Mouse (Mus musculus) liver, embryonic 16.5 days (tissue): ENCODE measurements around the gene Thnsl2. TPM values are rescaled to one million over a fixed set of nuclear protein-coding genes. Genes with fewer than 3 reads are reported as not detected.

Experiments used
- ATAC-seq: fragments of 200-750 bp; cut with Nextera tagmentation; 2 replicates; pipeline ENCODE4 v1.8.0; 2017; ENCODE audit warnings: low read depth, mild to moderate bottlenecking, moderate number of reproducible peaks, moderate library complexity
- H3K27ac ChIP-seq: fragments of 300-500 bp; sonication (generic); 2 replicates; pipeline ENCODE4 v1.5.1; 2014; ENCODE audit warnings: mild to moderate bottlenecking, low read length
- H3K27me3 ChIP-seq: fragments of 300-500 bp; sonication (generic); 2 replicates; pipeline ENCODE4 v1.6.1; 2014; ENCODE audit warnings: low read depth, low read length, mixed read lengths; ENCODE audit not compliant: control insufficient read depth, insufficient read depth
- H3K36me3 ChIP-seq: fragments of 300-500 bp; sonication (generic); 2 replicates; pipeline ENCODE4 v1.6.1; 2014; ENCODE audit warnings: mild to moderate bottlenecking; ENCODE audit not compliant: control insufficient read depth, insufficient read depth
- H3K4me1 ChIP-seq: fragments of 300-500 bp; sonication (generic); 2 replicates; pipeline ENCODE4 v1.6.1; 2014; ENCODE audit warnings: low read depth, low read length, mixed read lengths; ENCODE audit not compliant: control insufficient read depth
- H3K4me2 ChIP-seq: fragments of 300-500 bp; sonication (generic); 2 replicates; pipeline ENCODE4 v1.6.1; 2014; ENCODE audit warnings: low read depth, low read length, mixed read lengths
- H3K4me3 ChIP-seq: fragments of 300-500 bp; sonication (generic); 2 replicates; pipeline ENCODE4 v1.5.1; 2014; ENCODE audit warnings: low read depth, mild to moderate bottlenecking, low read length
- H3K9ac ChIP-seq: fragments of 300-500 bp; sonication (generic); 2 replicates; pipeline ENCODE4 v1.6.1; 2014; ENCODE audit warnings: low read depth, low read length
- H3K9me3 ChIP-seq: fragments of 300-500 bp; sonication (generic); replicated peaks from 2 replicates; pipeline ENCODE4 v1.6.1; 2016; ENCODE audit warnings: low read length; ENCODE audit not compliant: control insufficient read depth
- WGBS: fragments of 180-500 bp; shearing (Covaris S2); extraction: QIAGEN DNeasy Blood & Tissue Kit; methylation state at CpG from one replicate; pipeline ENCODE4 v1.1.7; 2014; ENCODE audit not compliant: insufficient replicate concordance; 5-methylcytosine and 5-hydroxymethylcytosine counted together
- polyA plus RNA-seq: library from polyadenylated mRNA; unstranded; fragments of >200 nt; fragmentation: Nextera tagmentation; extraction: Ambion mirVana; gene quantifications from 2 replicates; pipeline ENCODE4 v1.2.1, GENCODE M21; 2015

Gene Thnsl2
- polyA plus RNA-seq, 1 experiment from 2014 or later, result 20.3 TPM

- Histone ChIP-seq H3K9ac (no peak overlapping the region), H3K27ac (no peak overlapping the region), H3K36me3 (no peaks in the 10 kb centered on the region), H3K9me3 (no peaks in the 10 kb centered on the region), H3K4me2 (no peak overlapping the region), H3K27me3 (no peaks in the 10 kb centered on the region), H3K4me1 (no peaks in the 10 kb centered on the region), H3K4me3 (no peak overlapping the region)
- 17% methylated on average over 8 of the region's 10 CpGs for WGBS
- ATAC-seq, result no peak
Observed at GRCm38 (mm10) chr6:71119577-71120254, 24.5 kb downstream of the Thnsl2 start.

GRCm38 (mm10) chr6:71111419-71112113, 32.7 kb downstream of the Thnsl2 start:
- 68% methylated on average over 11 of the region's 11 CpGs for WGBS
- H3K27ac ChIP-seq, result no peak overlapping the region
- no peak overlapping the region for H3K4me3 ChIP-seq
- no peak overlapping the region for H3K9ac ChIP-seq
- H3K9me3 ChIP-seq, result no peaks in the 10 kb centered on the region
- ATAC-seq, result no peak
- no peaks in the 10 kb centered on the region for H3K27me3 ChIP-seq
- H3K36me3 ChIP-seq, result no peaks in the 10 kb centered on the region
- no peak overlapping the region for H3K4me2 ChIP-seq
- H3K4me1 ChIP-seq, result no peaks in the 10 kb centered on the region

- WGBS, result 23% methylated on average over 19 of the region's 19 CpGs
- Histone ChIP-seq H3K9me3 (no peaks in the 10 kb centered on the region), H3K27ac (no peak overlapping the region), H3K4me1 (no peaks in the 10 kb centered on the region), H3K36me3 (no peaks in the 10 kb centered on the region), H3K9ac (no peak overlapping the region), H3K4me2 (no peak overlapping the region), H3K27me3 (no peaks in the 10 kb centered on the region), H3K4me3 (no peak overlapping the region)
- ATAC-seq, result 0 out of 2 replicates have a peak, but pooled peaks have one; percentile 24
Observed at GRCm38 (mm10) chr6:71106170-71106945, 37.9 kb downstream of the Thnsl2 start.

GRCm38 (mm10) chr6:71096126-71096525, 48.1 kb downstream of the Thnsl2 start:
- WGBS, result 61% methylated on average over 3 of the region's 3 CpGs
- Histone ChIP-seq H3K9me3 (no peaks in the 10 kb centered on the region), H3K4me2 (no peak overlapping the region), H3K27me3 (no peaks in the 10 kb centered on the region), H3K36me3 (no peaks in the 10 kb centered on the region), H3K9ac (no peak overlapping the region), H3K4me1 (no peaks in the 10 kb centered on the region), H3K27ac (no peak overlapping the region), H3K4me3 (no peak overlapping the region)
- no peak for ATAC-seq

GRCm38 (mm10) chr6:71094693-71095092, 49.5 kb downstream of the Thnsl2 start:
- no peak overlapping the region for H3K27ac ChIP-seq
- ATAC-seq, result no peak
- no peaks in the 10 kb centered on the region for H3K36me3 ChIP-seq
- H3K9me3 ChIP-seq, result no peaks in the 10 kb centered on the region
- H3K27me3 ChIP-seq, result no peaks in the 10 kb centered on the region
- no peak overlapping the region for H3K4me3 ChIP-seq
- WGBS, result 66% methylated on average over 5 of the region's 5 CpGs
- no peak overlapping the region for H3K4me2 ChIP-seq
- H3K4me1 ChIP-seq, result no peaks in the 10 kb centered on the region
- no peak overlapping the region for H3K9ac ChIP-seq

- ATAC-seq, result no peak
- 63% methylated on average over 6 of the region's 6 CpGs for WGBS
- no peak overlapping the region for H3K4me3 ChIP-seq
- no peaks in the 10 kb centered on the region for H3K36me3 ChIP-seq
- H3K27me3 ChIP-seq, result no peaks in the 10 kb centered on the region
- no peak overlapping the region for H3K27ac ChIP-seq
- no peaks in the 10 kb centered on the region for H3K4me1 ChIP-seq
- H3K9me3 ChIP-seq, result no peaks in the 10 kb centered on the region
- no peak overlapping the region for H3K9ac ChIP-seq
- H3K4me2 ChIP-seq, result no peak overlapping the region
Observed at GRCm38 (mm10) chr6:71093686-71094085, 50.6 kb downstream of the Thnsl2 start.

GRCm38 (mm10) chr6:71090475-71090874, 53.8 kb downstream of the Thnsl2 start:
- no peaks in the 10 kb centered on the region for H3K9me3 ChIP-seq
- H3K36me3 ChIP-seq, result no peaks in the 10 kb centered on the region
- no peak for ATAC-seq
- H3K4me2 ChIP-seq, result no peak overlapping the region
- H3K4me3 ChIP-seq, result no peak overlapping the region
- no peaks in the 10 kb centered on the region for H3K27me3 ChIP-seq
- H3K4me1 ChIP-seq, result no peaks in the 10 kb centered on the region
- WGBS, result 35% methylated on average over 5 of the region's 5 CpGs
- no peak overlapping the region for H3K27ac ChIP-seq
- H3K9ac ChIP-seq, result no peak overlapping the region

- Histone ChIP-seq H3K4me1 (no peaks in the 10 kb centered on the region), H3K27ac (no peak overlapping the region), H3K36me3 (no peaks in the 10 kb centered on the region), H3K4me3 (no peak overlapping the region), H3K27me3 (no peaks in the 10 kb centered on the region), H3K4me2 (no peak overlapping the region), H3K9ac (no peak overlapping the region), H3K9me3 (no peaks in the 10 kb centered on the region)
- WGBS, result 66% methylated on average over 4 of the region's 4 CpGs
- ATAC-seq, result no peak
Observed at GRCm38 (mm10) chr6:71089735-71090134, 54.5 kb downstream of the Thnsl2 start.

GRCm38 (mm10) chr6:71088992-71089391, 55.2 kb downstream of the Thnsl2 start:
- Histone ChIP-seq H3K9me3 (no peaks in the 10 kb centered on the region), H3K27me3 (no peaks in the 10 kb centered on the region), H3K36me3 (no peaks in the 10 kb centered on the region), H3K27ac (no peak overlapping the region), H3K4me1 (no peaks in the 10 kb centered on the region), H3K9ac (no peak overlapping the region), H3K4me3 (no peak overlapping the region), H3K4me2 (no peak overlapping the region)
- no peak for ATAC-seq
- 47% methylated on average over 4 of the region's 4 CpGs for WGBS
